Mouse (Mus musculus) gastrocnemius, adult 18-20 months (tissue): ENCODE measurements at regions not wholly inside any gene's neighbourhood (a gene's known extent, or its start where the extent isn't known, plus 50 kb on each side); places are given as distances from the start of the nearest gene placed in this dataset.

Source experiments
- DNase-seq: peaks from one replicate; pipeline ENCODE4 v3.0.0; 2021; ENCODE audit warnings: low spot score

DNA sequence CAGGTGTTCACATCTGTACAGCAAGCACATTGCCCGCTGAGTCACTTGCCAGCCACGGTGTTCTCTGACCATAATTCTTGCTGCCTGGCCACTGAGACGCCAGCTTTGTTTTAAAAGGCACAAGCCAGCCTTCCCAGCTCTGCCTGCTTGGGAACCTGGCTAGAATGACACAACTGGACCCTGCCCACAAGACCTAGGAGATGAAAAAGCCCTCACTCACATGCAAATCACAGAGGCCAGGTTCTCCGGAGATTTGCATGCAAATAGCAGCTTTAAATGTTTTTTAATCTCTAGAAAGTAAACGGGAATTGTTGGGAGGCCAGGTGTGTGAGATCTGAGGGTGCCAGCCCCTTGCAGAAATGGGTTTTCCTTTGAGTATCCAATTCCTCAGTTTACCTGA lies 71.9 kb downstream of the 1810010D01Rik start:
- no peak for DNase-seq

DNA sequence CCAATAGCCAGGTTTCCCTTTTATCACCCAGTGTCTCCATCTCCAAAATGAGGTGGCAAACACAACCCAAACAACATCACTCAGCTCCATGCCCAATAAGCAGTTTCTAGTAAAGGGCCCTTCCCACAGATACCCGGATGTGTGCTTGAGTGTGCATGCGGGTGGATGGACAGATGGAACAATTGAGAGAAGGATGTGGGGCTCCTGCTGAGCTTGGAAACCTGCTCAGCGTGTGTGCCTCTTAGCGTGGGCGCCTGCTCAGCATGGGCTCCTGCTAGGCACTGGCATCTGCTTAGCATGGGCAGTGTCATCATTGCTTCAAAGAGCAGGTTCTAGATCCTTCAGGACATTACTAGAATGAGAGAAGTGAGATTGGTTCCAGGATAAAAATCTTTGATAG lies 75.4 kb downstream of the 1810010D01Rik start:
- DNase-seq: no peak

DNA sequence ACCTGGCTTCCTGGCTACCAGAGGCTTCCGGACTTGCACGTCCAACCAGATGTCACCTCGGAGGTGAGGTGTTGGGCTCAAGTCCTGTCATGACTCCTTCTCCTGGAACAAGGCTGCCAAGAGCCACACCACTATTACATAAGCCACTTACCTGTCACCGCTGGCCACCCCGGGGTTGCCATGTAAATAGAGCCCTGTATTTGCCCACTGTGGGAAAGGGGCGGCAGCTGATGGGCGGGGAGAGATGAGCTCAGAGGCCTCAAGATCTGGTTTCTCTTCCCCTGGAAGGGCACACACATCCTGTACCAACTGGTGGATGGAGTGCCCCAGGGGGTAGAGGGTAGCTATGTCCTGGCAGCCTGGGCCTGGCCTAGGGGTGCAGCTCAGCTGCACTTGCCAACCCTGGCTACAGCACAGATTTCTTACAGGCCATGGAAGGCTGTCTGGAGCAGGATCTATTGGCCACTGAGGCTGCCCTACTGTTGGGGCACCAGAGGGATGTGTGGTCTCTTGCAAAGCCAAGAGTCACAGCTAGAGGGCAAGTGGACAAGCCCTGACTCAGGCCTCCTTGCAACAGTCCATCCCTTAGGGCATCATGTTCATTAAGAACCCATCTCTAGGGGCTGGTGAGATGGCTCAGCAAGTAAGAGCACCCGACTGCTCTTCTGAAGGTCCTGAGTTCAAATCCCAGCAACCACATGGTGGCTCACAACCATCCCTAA lies 76.3 kb downstream of the 1810010D01Rik start:
- DNase-seq: no peak

DNA sequence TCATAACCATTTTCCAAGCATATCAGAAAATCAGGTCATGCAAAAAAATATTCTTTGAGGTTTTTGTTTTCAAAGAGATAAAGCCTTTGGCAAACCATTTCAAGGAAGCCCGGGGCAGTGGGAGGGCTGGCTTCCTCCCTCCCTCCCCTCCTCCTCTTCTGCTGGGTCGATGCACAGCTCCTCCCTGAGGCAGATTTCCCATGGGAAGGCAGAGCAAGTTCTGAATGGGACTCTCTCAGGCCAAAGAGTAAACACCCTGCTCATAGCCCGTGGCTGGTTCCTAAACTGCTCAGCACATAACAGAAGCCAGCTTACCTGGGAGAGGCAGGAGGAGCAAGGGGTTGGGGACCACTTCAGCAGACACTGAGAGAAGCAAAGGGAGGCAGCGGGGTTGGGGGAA lies 77.9 kb downstream of the 1810010D01Rik start:
- no peak for DNase-seq

DNA sequence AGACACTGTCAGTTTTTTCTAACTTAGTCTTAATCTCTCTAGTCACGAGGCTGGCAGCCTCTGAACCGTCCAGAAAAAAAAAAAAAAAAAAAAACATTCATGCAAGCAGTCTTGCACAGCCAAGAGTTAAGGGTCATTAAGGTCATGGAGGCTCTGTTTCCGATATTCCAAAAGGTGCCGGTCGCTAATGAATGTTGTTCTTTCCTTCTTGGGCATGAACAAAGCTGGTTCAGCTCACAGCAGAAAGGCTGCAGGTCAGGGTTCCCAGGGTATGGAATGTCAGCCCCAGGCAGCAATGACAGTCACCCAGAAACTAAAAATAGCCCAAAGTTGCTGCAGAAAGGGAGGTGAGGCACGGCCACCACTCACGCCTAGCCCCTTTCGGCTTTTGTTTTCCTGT lies 80.3 kb downstream of the 1810010D01Rik start:
- DNase-seq: no peak

DNA sequence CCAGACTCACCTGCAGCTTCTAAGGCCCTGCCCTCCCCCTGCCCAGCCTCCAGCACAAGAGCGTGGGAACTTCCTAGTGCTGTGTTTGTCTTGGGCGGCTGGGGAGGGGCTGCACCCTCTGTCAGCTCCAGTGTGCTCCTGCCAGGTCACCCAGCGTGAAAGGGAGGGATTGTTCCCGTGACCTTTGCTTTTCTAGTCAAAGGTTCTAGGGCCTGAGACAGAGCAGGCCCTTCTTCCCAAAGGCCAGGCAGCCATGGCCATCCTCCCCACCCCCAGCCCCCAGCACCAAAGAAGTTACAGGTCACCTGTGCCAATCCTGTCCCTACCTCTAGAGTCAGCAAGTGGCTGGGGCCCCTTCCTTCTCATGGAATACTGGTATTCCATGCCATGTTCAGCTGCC lies 80.7 kb downstream of the 1810010D01Rik start:
- no peak for DNase-seq

DNA sequence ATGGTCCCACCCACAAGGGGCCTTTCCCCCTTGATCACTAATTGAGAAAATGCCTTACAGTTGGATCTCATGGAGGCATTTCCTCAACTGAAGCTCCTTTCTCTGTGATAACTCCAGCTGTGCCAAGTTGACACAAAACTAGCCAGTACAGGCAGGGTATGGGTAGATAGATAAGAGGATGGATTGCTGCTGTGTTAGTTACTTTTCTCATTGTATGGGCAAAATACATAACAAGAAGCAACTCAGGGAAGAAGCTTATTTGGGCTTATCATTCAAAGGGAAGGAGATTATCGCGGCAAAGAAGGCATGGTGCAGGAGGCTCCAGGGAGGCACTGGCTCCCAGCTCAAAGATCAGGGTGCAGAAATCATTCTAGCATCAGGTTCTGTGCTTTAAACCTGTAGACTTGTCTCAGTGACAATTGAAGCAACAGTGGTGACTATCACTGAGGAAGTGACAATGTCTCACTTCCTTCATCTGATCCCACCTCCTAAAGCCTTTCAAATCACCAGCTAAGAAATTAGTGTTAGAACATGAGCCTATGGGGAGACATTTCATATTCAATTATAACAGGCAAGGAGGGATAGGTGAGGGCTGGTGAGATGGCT lies 83.8 kb downstream of the 1810010D01Rik start:
- no peak for DNase-seq

DNA sequence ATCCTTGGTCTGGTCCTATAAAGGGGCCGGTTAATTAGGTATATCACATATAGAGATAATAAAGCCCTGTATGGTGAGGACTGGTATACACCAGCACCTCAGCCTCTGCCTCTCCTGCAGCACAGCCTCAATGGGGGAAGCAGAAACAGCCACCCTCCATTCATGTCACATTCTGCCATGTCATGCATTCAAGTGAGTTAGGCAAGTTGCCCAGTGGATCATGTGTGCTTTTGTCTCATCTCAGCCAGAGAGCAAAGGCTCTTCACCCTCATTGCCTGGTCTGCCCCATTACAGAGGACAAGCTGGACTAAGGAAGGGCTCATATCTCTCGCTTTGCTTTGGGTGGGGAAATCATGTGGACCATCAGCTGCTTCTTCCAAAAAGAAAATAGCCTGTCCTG lies 85.4 kb downstream of the 1810010D01Rik start:
- DNase-seq: no peak

DNA sequence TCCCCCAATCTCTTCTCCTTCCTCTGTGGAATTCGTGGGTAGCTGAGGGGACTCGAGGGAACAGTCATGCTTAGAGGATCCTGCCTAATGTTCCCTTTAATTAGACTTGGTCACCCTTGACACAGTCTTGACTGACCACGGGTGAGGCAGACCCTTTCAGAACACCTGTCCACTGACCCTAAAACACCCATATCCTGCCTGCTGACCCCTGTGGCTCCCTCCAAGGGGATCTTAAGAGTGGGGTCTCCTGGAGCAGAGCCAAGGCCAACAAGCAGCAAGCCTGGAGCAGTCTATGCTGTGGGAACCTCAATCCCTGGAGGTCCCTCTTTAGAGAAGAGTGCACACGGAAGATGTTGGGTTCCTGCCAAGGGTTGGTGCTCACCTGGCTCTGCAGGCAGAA lies 89.5 kb downstream of the 1810010D01Rik start:
- DNase-seq: no peak

DNA sequence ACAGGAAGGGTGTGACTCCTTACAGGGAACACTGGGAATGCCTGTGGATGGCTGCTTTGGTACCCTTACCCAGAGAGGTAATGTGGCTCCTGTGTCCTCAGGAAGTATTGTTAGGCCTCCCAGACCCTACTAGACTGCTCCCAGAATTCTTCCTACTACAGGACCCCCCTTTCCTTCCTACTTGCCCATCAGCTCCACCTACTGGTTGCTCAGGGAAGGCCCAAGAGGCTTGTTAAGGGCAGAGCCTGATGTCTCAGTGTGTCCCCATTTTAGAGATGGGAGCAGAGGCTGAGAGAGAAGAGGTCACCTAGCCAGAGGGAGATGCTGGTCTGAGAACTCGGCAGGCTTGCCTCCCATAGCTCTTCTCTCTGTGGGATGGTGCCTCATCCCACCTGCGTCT lies 93.3 kb downstream of the 1810010D01Rik start:
- peak; percentile 18 for DNase-seq

DNA sequence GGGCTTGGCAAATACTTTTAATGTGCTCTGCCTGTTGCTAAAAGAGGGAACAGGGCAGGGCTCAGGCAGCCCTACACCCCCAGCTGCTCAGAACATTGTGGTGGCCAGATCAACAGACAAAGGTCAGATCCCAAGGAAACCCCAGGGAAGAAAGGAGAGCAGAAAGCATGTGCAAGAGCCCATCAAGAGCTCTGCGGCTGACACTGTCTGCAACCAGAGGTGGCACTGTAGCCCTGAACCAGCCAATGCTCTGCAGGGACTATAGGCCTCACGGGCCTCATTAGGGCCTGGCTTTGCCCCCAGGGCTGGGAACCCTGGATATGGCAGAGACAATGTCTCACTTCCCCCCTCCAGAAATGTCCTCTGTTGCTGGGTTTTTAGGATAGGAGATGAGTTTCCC lies 93.8 kb downstream of the 1810010D01Rik start:
- DNase-seq: no peak

DNA sequence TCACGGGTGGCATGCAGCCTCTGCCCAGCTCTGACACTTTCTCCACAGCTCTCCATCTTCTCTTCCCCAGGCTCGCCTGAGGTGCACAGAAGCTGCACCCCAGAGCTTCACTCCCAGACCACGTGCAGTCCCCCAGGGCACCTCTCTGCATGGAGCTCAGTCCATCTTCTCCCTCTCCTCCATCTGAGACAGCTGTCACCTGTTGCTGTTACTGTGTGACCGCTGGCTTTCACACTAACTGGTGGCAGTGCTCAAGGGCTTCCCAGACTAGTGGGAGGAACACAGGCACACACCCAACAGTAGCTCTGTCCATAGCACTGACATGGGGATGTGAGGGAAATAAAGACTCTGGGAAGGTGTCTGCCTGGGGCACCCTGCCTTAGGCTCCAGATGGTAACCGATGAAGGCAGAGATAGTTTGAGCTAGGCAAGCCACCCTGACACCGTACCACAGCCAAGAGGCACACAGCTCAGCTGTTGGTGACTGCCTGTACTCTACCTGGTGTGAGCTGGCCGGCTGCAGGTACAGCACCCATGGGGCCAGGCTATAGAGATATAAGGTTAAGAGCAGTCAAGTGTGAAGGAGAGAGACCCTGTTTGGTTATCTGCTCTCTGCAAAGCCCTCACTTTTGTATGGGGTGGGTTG lies 94.9 kb downstream of the 1810010D01Rik start:
- DNase-seq: no peak

DNA sequence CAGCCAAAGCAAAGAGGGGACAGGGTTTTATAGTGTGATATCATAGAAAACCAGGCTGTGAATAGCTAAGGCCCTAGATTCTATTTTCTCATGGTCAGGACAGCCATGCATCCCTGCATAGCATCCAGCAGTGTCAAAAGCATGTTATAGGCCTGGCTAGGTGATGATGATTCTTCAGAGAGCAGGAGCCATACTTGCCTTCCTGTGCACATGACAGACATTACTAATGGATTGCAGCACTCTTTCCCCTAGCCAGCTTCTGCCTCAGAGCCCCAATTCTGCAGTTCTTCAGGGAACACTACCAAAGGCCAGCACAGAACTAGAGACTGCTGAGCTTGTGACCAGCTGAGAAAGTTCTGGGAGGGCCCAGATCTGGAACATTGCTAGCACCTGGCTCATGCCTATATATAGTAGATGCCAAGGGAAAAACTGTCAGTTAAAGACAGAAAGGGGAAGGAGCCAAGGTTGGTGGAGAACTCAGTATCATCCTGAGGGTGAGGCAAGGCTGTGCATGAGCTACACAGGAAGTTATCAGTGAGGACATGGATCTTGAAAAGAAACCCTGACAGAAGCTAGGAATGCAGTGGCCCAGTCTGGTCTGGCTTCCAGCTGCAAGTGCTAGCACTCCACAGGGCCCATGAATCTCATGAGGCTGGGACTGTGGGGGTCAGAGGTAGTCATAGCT lies 95.6 kb downstream of the 1810010D01Rik start:
- DNase-seq: no peak

DNA sequence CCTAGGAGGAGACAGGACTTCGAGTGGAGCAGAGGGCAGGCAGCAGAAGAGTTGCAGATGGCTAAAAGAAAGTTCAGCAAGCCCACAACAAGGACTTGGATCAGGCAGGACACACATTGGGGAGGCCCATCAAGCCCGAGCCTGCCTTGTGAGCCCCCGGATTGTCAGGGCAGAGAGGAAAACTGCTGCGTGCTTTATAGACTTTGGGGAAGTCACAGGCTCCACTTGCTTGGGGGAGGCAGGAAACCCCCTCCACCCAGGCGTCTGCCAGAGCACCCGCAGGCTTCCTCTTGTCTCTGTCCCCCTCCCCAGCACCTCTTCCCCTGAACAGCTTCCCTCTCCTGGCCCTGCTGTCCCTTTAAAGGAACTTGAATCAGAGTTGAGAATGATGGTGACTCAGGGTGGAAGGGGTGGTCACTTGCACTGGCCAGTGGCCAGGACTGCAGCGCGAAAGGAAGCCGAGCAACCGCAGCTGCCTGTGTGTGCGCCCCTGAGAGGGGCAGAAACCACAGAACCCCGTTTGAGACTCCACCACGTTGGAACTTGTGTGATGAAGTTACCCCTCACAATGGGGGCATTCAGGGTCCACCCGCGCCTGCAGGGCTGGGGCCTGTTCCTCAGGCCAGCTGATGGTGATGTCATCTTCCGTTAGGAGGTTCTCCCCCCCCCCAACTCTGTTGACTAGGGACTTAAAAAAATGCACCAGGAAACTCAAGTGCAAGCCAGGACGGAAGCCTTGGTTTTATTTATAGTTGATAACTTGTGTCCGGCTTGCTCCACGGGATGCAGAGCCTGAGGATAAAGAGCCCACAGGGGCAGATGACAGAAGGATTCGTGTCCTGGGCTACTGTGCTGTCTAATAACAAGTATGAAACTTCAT lies 96.4 kb downstream of the 1810010D01Rik start:
- DNase-seq: peak; percentile 66

DNA sequence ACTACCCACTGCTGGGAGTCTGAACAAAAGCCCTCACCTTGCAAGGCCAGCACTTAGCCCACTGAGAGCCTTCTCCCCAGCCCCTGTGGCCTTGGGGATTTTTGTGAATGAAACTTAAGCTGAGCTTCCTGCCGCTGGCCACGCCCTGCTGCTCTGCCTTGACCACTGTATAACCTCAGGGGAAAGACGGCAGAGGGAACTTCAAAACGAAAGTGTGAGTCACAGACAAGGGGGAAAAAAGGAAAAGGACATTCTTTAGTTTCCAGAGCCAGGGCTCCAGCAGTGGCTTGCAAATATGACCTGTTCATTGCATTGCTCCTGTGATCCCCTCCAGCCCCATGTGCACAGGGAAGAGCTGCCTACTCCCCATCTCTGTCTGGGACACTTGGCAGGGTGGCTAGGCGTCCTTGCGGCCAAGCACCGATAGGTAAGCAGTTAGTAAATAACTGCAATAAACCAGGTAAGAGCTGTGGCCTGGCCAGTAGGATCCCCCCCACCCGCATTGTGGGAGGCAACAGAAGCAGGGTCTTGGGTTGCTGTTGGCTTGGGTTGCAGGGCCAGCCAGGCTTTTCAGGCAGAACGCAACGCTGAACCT lies 97.2 kb downstream of the 1810010D01Rik start:
- peak; percentile 52 for DNase-seq

DNA sequence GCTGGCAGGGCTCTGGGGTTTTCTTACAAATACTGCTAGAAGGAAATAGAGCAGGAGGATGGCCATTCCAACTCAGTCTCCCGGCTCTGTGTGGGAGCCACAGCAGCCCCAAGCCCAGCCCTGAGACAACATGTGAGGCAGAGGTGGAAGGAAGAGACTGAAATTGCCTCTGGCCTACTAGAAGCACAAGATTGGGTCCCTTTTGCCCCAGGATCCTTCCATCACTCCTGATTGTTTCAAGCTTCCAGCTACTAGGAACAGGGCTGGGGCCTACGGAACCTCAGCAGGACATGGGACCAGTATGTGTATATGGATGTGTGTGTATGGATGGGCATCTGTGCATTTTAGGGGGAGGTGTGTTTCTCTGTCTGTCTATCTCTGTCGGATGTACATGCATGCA lies 97.9 kb downstream of the 1810010D01Rik start:
- no peak for DNase-seq

DNA sequence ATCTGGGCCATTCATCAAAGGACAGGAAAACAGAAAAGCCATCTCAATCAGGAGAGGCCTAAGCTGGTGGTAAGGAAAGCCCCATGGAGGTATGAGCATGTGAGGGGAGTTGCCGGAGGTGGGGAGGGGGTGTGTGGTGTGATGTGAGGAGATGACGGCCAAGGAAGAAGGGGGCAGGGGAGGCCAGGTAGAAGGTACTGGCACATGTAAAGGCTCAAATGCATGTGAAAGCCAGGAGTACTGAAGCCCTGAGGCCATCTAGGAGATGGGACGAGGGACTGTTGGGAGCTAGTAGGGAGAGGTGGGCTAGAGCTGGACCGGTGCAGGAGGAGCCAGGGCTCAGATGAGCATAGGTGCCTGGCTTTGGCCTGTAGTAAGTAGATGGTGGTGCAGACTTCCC lies 98.4 kb downstream of the 1810010D01Rik start:
- DNase-seq: no peak

DNA sequence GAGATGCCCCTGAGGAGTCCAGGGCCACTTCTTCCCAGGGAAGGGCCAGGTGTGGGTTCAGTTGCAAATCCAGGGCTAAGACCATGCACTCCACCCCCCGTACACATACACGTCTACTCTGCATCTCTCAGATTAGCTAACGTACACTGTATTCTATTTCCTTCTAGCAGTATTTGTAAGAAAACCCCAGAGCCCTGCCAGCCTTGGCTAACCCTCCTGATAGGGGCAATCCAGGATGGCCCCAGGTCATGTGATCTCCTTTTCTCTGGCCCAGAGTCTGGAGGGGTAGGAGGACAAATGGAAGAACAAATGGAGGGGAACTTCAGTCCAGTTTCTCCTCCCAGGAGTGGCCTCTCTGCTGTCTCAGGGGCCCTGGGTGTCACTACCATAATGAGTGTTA lies 98.9 kb downstream of the 1810010D01Rik start:
- no peak for DNase-seq

DNA sequence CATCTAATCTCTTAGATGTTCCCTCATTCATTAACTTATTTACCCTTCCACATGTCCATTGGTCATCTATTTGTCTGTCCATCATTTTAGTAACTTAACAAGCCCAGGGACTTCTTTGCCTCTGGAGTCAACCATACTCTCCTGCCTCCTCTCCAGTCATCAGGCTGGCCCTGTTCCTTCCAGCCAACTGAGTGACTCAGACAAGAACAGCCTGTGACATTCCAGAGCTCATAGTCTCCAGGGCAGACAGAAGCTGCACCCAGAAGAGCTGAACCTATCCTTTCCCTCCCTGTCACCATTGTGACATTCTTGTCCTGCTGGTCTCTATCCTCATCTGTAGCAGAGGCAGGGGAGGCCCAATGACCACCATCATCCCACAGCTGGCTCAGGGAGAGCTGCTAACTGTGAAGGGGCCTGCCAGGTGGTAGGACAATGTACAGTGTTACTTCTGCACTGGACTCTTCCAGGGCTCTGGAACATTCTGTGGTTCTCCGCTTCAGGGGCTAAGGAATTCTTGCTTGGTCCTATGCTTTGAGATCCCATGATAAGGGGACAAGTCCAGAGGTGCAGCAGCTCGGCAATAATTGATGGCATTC lies 100.2 kb downstream of the 1810010D01Rik start:
- DNase-seq: peak; percentile 27

DNA sequence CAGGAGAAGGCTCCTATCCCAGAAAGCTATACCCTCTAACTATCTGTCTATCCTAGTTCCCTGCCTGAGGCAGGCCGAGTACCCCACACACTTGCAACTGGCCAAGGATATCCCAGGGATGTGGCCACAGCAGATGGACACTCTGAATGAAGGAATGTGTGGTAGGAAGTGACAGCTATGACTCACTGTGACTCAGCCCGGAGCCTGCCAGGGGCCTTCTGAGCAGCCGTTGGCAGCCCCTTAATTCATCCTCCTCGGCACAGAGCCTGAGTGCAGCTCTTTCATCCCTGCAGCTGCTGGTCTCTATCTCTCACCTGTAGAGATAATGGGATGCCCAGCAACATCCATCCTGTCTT lies 101.4 kb downstream of the 1810010D01Rik start:
- peak; percentile 44 for DNase-seq
